Mouse (Mus musculus) limb, embryonic 14.5 days (tissue): ENCODE results near the gene Tmem14a. TPM values are rescaled to one million over a fixed set of nuclear protein-coding genes. Genes with fewer than 3 reads are reported as not detected.

Experiments
- ATAC-seq: fragments of 200-750 bp; cut with Nextera tagmentation; 2 replicates; pipeline ENCODE4 v1.8.0; 2017; ENCODE audit warnings: low read depth, moderate number of reproducible peaks, moderate TSS enrichment; ENCODE audit not compliant: low FRiP score
- DNase-seq: peaks from one replicate; pipeline ENCODE4 v3.0.0-alpha.2; 2015; ENCODE audit warnings: low spot score
- H3K27ac ChIP-seq: fragments of 300-500 bp; sonication (generic); replicated peaks from 2 replicates; pipeline ENCODE4 v1.5.1; 2014; ENCODE audit warnings: low read depth, mild to moderate bottlenecking, low read length, moderate library complexity, mixed read lengths
- H3K27me3 ChIP-seq: fragments of 300-500 bp; sonication (generic); 2 replicates; pipeline ENCODE4 v1.6.1; 2014; ENCODE audit warnings: low read length, mixed read lengths; ENCODE audit not compliant: control insufficient read depth, insufficient read depth
- H3K36me3 ChIP-seq: fragments of 300-500 bp; sonication (generic); 2 replicates; pipeline ENCODE4 v1.6.1; 2014; ENCODE audit warnings: mild to moderate bottlenecking, low read length, moderate library complexity, mixed read lengths; ENCODE audit not compliant: control insufficient read depth, insufficient read depth
- H3K4me1 ChIP-seq: fragments of 300-500 bp; sonication (generic); 2 replicates; pipeline ENCODE4 v1.6.1; 2014; ENCODE audit warnings: antibody characterized with exemption, low read length, mixed read lengths; ENCODE audit not compliant: control insufficient read depth, insufficient read depth
- H3K4me2 ChIP-seq: fragments of 300-500 bp; sonication (generic); replicated peaks from 2 replicates; pipeline ENCODE4 v1.6.1; 2014; ENCODE audit warnings: low read depth, mild to moderate bottlenecking, low read length, moderate library complexity; ENCODE audit not compliant: severe bottlenecking
- H3K4me3 ChIP-seq: fragments of 300-500 bp; sonication (generic); replicated peaks from 2 replicates; pipeline ENCODE4 v1.5.1; 2014; ENCODE audit warnings: low read length
- H3K9ac ChIP-seq: fragments of 300-500 bp; sonication (generic); 2 replicates; pipeline ENCODE4 v1.6.1; 2014; ENCODE audit warnings: mild to moderate bottlenecking, low read depth, low read length, moderate library complexity; ENCODE audit not compliant: severe bottlenecking
- H3K9me3 ChIP-seq: fragments of 300-500 bp; sonication (generic); 2 replicates; pipeline ENCODE4 v1.6.1; 2016; ENCODE audit warnings: low read length; ENCODE audit not compliant: control insufficient read depth
- POLR2A ChIP-seq: fragments of 200-500 bp; IDR thresholded peaks from 2 replicates; pipeline ENCODE4 v1.8.0; 2012; ENCODE audit warnings: inconsistent platforms, mild to moderate bottlenecking, moderate library complexity, borderline replicate concordance; ENCODE audit not compliant: insufficient read depth, insufficient read length; ENCODE audit errors: extremely low read depth
- WGBS: fragments of 180-500 bp; shearing (Covaris S2); extraction: QIAGEN DNeasy Blood & Tissue Kit; methylation state at CpG from one replicate; pipeline ENCODE4 v1.1.7; 2014; 5-methylcytosine and 5-hydroxymethylcytosine counted together
- polyA plus RNA-seq, 2 experiments: library from polyadenylated mRNA; depleted of rRNA in 1 of 2; stranded (reverse) in 1 of 2; unstranded in 1 of 2; fragments of >200 nt; fragmentation: Nextera tagmentation in 1 of 2; extraction: Ambion mirVana in 1 of 2; gene quantifications; 2 replicates each; pipeline versions ENCODE4 v1.2.1 to v1.2.3; 2012 to 2014

Tmem14a gene
- polyA plus RNA-seq, 2 experiments, result 9.3 to 9.5 TPM

DNA sequence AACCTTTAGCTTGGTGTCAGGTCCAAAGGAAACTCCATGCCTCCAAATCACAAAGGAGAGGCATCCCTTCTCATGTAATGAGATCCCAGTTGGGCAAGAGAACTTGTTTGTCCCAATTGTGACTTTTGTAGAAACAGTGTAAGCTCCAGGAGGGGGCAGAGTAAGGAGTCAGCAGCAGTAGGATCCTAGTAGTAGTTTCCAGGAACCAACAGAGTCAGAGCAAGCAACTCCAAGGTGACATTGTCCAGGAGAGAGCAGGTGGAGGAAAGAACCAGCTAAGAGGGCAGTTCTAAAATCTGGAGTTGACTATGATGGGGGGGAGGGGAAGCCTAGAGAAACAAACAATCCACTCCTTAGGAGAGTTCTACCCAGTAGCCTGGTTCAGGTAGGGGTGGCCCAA is 29.5 kb downstream of the Tmem14a start:
- no peak for TF ChIP-seq POLR2A
- H3K36me3 ChIP-seq, result no peaks in the 10 kb centered on the region
- H3K27me3 ChIP-seq, result no peaks in the 10 kb centered on the region
- no peak overlapping the region for H3K4me2 ChIP-seq
- no peak overlapping the region for H3K9ac ChIP-seq
- ATAC-seq (no peak), DNase-seq (no peak)
- H3K9me3 ChIP-seq, result no peaks in the 10 kb centered on the region
- H3K4me3 ChIP-seq, result no peak overlapping the region
- no peak overlapping the region for H3K27ac ChIP-seq
- no peaks in the 10 kb centered on the region for H3K4me1 ChIP-seq

DNA sequence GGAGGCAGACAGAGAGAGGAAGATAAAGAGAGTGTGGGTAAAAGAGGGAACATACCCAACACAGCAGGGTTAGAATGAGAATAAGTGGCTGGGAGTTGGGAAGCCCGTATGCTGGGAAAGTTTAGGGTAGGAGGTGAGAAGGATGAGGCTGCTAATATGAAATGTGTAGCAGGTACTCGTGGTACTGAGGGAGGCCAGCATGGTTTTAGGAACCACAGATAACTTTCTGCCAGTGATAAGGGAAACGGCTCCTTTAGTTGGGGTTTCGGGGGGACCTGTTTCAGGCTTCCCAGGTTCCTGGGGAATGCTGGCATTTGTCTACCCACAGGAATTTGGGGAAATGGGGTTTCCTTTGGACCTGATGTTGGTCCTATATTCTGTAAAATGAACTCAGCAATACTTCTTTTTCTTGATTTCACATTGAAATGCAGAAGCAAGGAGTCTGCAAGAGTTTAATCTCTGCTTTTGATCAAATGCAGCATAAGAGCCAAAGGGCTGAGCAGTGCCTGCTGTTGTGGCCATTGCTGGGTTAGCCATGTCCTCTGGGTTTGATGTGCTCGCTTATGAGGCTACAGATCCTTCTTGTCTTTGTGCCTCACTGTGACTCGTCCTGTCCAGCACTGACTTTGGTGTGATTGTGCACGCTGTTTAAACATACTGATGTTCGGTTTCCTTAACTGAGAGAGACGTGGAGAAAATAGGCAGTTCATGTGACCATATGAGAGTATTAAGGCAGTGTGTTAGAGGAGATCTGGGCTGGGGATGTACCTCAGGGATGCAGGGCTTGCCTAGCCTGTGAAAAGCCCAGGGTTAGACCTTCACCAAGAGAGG is 30.4 kb downstream of the Tmem14a start:
- no peaks in the 10 kb centered on the region for H3K36me3 ChIP-seq
- H3K27me3 ChIP-seq, result no peaks in the 10 kb centered on the region
- H3K4me2 ChIP-seq, result no peak overlapping the region
- ATAC-seq (no peak), DNase-seq (no peak)
- no peak overlapping the region for H3K9ac ChIP-seq
- WGBS, result 87% methylated on average over 9 of the region's 9 CpGs
- no peaks in the 10 kb centered on the region for H3K9me3 ChIP-seq
- no peak overlapping the region for H3K4me3 ChIP-seq
- H3K4me1 ChIP-seq, result no peaks in the 10 kb centered on the region
- no peak for TF ChIP-seq POLR2A
- H3K27ac ChIP-seq, result no peak overlapping the region

GRCm38 (mm10) chr1:21251661-21252060 is 33.3 kb downstream of the Tmem14a start:
- 70% methylated on average over 6 of the region's 6 CpGs for WGBS
- H3K9ac ChIP-seq, result no peak overlapping the region

GRCm38 (mm10) chr1:21252566-21253302 is 34.4 kb downstream of the Tmem14a start:
- no peak overlapping the region for H3K4me2 ChIP-seq
- no peaks in the 10 kb centered on the region for H3K27me3 ChIP-seq
- no peaks in the 10 kb centered on the region for H3K36me3 ChIP-seq
- H3K4me3 ChIP-seq, result no peak overlapping the region
- no peak overlapping the region for H3K9ac ChIP-seq
- TF ChIP-seq POLR2A, result no peak
- no peak for DNase-seq
- 82% methylated on average over 10 of the region's 10 CpGs for WGBS
- H3K27ac ChIP-seq, result no peak overlapping the region
- ATAC-seq, result no peak
- no peaks in the 10 kb centered on the region for H3K9me3 ChIP-seq
- H3K4me1 ChIP-seq, result no peaks in the 10 kb centered on the region

More at GRCm38 (mm10) chr1:21251661-21252060, 33.3 kb downstream of the Tmem14a start:
- no peaks in the 10 kb centered on the region for H3K4me1 ChIP-seq
- H3K27ac ChIP-seq, result no peak overlapping the region
- no peak overlapping the region for H3K4me3 ChIP-seq
- TF ChIP-seq POLR2A, result no peak
- no peaks in the 10 kb centered on the region for H3K27me3 ChIP-seq
- H3K4me2 ChIP-seq, result no peak overlapping the region
- H3K9me3 ChIP-seq, result no peaks in the 10 kb centered on the region
- no peaks in the 10 kb centered on the region for H3K36me3 ChIP-seq
- ATAC-seq (no peak), DNase-seq (no peak)

DNA sequence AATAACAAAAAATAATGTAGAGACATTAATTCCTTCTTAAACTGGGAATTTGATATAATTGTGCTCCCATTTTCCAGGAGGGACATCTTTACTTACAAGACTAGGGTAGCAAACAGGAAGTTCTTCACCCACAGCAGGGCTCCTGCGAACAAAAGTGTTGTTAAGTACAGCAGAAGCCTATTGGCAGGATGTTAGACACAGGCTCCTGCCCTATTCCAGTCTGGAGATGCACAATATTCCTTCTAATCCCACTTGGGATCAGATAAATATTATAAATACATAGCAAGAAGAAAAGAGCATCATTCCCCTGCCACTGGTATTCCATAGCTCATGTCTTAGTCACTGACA is 34.9 kb downstream of the Tmem14a start:
- 79% methylated on average over 1 of the region's 1 CpGs for WGBS
- no peak overlapping the region for H3K4me3 ChIP-seq
- DNase-seq (no peak), ATAC-seq (no peak)
- no peaks in the 10 kb centered on the region for H3K27me3 ChIP-seq
- no peak overlapping the region for H3K27ac ChIP-seq
- H3K9ac ChIP-seq, result no peak overlapping the region
- H3K4me2 ChIP-seq, result no peak overlapping the region
- no peak for TF ChIP-seq POLR2A
- H3K36me3 ChIP-seq, result no peaks in the 10 kb centered on the region
- H3K9me3 ChIP-seq, result no peaks in the 10 kb centered on the region
- H3K4me1 ChIP-seq, result no peaks in the 10 kb centered on the region
